Mouse (Mus musculus): Measurements from ENCODE around the gene Mcf2l.

Mcf2l gene

GRCm38 (mm10) chr8:12873357-12874046 is at the start of gene Mcf2l:
TSS of gene Mcf2l (plus strand) at chr8:12873806.
- DNase-seq (ENCODE audit: low read depth) = peak; percentile 37

- DNase-seq (ENCODE audit: low read depth) = no peak
Measured at GRCm38 (mm10) chr8:12824562-12824961, 49.0 kb upstream of the Mcf2l start.

- no peak for DNase-seq (ENCODE audit: low read depth)
Measured at GRCm38 (mm10) chr8:12825236-12825635, 48.4 kb upstream of the Mcf2l start.

GRCm38 (mm10) chr8:12825686-12826237 is 47.8 kb upstream of the Mcf2l start:
- DNase-seq (ENCODE audit: low read depth) = no peak

GRCm38 (mm10) chr8:12827124-12827523 is 46.5 kb upstream of the Mcf2l start:
- no peak for DNase-seq (ENCODE audit: low read depth)

- no peak for DNase-seq (ENCODE audit: low read depth)
Measured at GRCm38 (mm10) chr8:12828298-12828697, 45.3 kb upstream of the Mcf2l start.

- no peak for DNase-seq (ENCODE audit: low read depth)
Measured at GRCm38 (mm10) chr8:12829381-12829780, 44.2 kb upstream of the Mcf2l start.

- no peak for DNase-seq (ENCODE audit: low read depth)
Measured at GRCm38 (mm10) chr8:12831659-12832589, 41.7 kb upstream of the Mcf2l start.

- no peak for DNase-seq (ENCODE audit: low read depth)
Measured at GRCm38 (mm10) chr8:12833616-12834015, 40.0 kb upstream of the Mcf2l start.

GRCm38 (mm10) chr8:12840834-12841233 is 32.8 kb upstream of the Mcf2l start:
- no peak for DNase-seq (ENCODE audit: low read depth)

- no peak for DNase-seq (ENCODE audit: low read depth)
Measured at GRCm38 (mm10) chr8:12842342-12842995, 31.1 kb upstream of the Mcf2l start.

GRCm38 (mm10) chr8:12844347-12844950 is 29.2 kb upstream of the Mcf2l start:
- DNase-seq (ENCODE audit: low read depth) = no peak

GRCm38 (mm10) chr8:12846447-12846846 is 27.2 kb upstream of the Mcf2l start:
- DNase-seq (ENCODE audit: low read depth) = no peak

GRCm38 (mm10) chr8:12851241-12851640 is 22.4 kb upstream of the Mcf2l start:
- DNase-seq (ENCODE audit: low read depth) = no peak

- no peak for DNase-seq (ENCODE audit: low read depth)
Measured at GRCm38 (mm10) chr8:12856038-12856437, 17.6 kb upstream of the Mcf2l start.

- DNase-seq (ENCODE audit: low read depth) = no peak
Measured at GRCm38 (mm10) chr8:12863061-12863460, 10.5 kb upstream of the Mcf2l start.

GRCm38 (mm10) chr8:12863608-12864007 is 10.0 kb upstream of the Mcf2l start:
- no peak for DNase-seq (ENCODE audit: low read depth)

- DNase-seq (ENCODE audit: low read depth) = no peak
Measured at GRCm38 (mm10) chr8:12865790-12866189, 7.8 kb upstream of the Mcf2l start.

GRCm38 (mm10) chr8:12869661-12870060 is 3.9 kb upstream of the Mcf2l start:
- no peak for DNase-seq (ENCODE audit: low read depth)

GRCm38 (mm10) chr8:12870656-12871055 is 3.0 kb upstream of the Mcf2l start:
- no peak for DNase-seq (ENCODE audit: low read depth)

- DNase-seq (ENCODE audit: low read depth) = no peak
Measured at GRCm38 (mm10) chr8:12871461-12871860, 2.1 kb upstream of the Mcf2l start.

- DNase-seq (ENCODE audit: low read depth) = peak; percentile 20
Measured at GRCm38 (mm10) chr8:12872983-12873356, 636 bp upstream of the Mcf2l start.
